Mouse (Mus musculus) heart, postnatal 0 days (tissue): ENCODE measurements around the gene Gimap8.

ENCODE experiments used
- CTCF ChIP-seq: IDR thresholded peaks from 2 replicates; pipeline ENCODE4 v1.5.1; 2016; ENCODE audit warnings: antibody characterized with exemption, control low read depth, low read depth
- EP300 ChIP-seq: IDR thresholded peaks from 2 replicates; pipeline ENCODE4 v1.6.1; 2016; ENCODE audit warnings: antibody characterized with exemption, low read depth

- TF ChIP-seq EP300, result no peak
- peak; percentile 89 for TF ChIP-seq CTCF
These were observed 1.2 kb upstream of the Gimap8 start for GRCm38 (mm10) chr6:48645660-48646308.
